Mouse (Mus musculus): ENCODE data around the gene Rpgrip1l.

GRCm38 (mm10) chr8:91242721-91243120 is 70.3 kb downstream of the Rpgrip1l start:
- TF ChIP-seq POLR2A (IDR thresholded peaks at IDR 0.05; ENCODE audit: borderline replicate concordance, extremely low read depth, insufficient read depth, insufficient read length, poor library complexity, severe bottlenecking) (no peak), CTCF (IDR thresholded peaks at IDR 0.05; ENCODE audit: borderline replicate concordance, extremely low read depth, insufficient read depth, insufficient read length) (no peak)

All from brain, embryonic 14.5 days (tissue).